Mouse (Mus musculus) C2C12 (cell line): ENCODE data around the gene Cyp4a30b.

Experiments used
- CTCF ChIP-seq: IDR thresholded peaks from one replicate; pipeline ENCODE4 v1.5.1; 2011; ENCODE audit not compliant: control insufficient read depth, insufficient read depth, insufficient read length
- MAX ChIP-seq: IDR thresholded peaks from one replicate; pipeline ENCODE4 v1.6.1; 2011; ENCODE audit warnings: mild to moderate bottlenecking, control low read depth
- MYOG ChIP-seq: IDR thresholded peaks from one replicate; pipeline ENCODE4 v1.6.1; 2011; ENCODE audit not compliant: control insufficient read depth, insufficient read length; ENCODE audit errors: extremely low read depth
- USF1 ChIP-seq: IDR thresholded peaks from one replicate; pipeline ENCODE4 v1.6.1; 2011; ENCODE audit warnings: low read depth, mild to moderate bottlenecking, control low read depth, moderate library complexity

DNA sequence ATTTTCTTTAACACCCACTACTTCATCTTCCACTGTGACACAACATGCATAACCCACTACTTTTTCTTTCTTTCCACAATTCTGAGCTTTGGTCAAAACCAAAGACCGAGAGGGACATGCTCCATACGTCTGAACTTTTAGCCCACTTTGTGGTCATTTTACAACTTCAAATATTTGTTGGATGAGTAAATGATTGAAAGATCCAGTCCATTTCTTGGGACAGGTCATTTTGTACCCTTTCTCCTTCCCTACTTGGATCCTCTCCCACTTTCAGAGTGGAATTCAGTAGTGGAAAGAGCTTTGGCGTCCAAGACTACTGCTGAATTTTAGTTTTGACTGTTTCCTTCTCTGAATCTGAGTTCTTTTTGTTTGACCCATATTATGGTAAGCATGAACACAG lies 45.1 kb downstream of the Cyp4a30b start:
- TF ChIP-seq MAX (no peak), USF1 (no peak), CTCF (no peak), MYOG (no peak)
